Mouse (Mus musculus) gastrocnemius, postnatal 10 days (tissue): ENCODE measurements around the gene Majin. TPM values are rescaled to one million over a fixed set of nuclear protein-coding genes. Genes with fewer than 3 reads are reported as not detected.

Experiments
- DNase-seq: peaks from one replicate; pipeline ENCODE4 v3.0.0; 2021; ENCODE audit warnings: mixed read lengths
- total RNA-seq, 2 experiments: library from RNA; stranded (reverse); gene quantifications; 2 replicates each; pipeline ENCODE4 v1.2.3; 2021

The Majin gene
- total RNA-seq, 2 experiments from 2014 or later = not detected

- no peak for DNase-seq
Measured at GRCm38 (mm10) chr19:6227864-6228263, 43.7 kb downstream of the Majin start.

- DNase-seq = peak; percentile 42
Measured at GRCm38 (mm10) chr19:6230411-6230810, 46.2 kb downstream of the Majin start.

GRCm38 (mm10) chr19:6231036-6231435, 46.8 kb downstream of the Majin start:
- DNase-seq = no peak

GRCm38 (mm10) chr19:6233647-6234046, 49.5 kb downstream of the Majin start:
- no peak for DNase-seq

GRCm38 (mm10) chr19:6234337-6235083, 50.3 kb downstream of the Majin start:
- DNase-seq = no peak

GRCm38 (mm10) chr19:6235084-6236052, 51.2 kb downstream of the Majin start, which contains the start of gene Ppp2r5b:
TSS of gene Ppp2r5b (minus strand) at chr19:6235872.
- peak; percentile 93 for DNase-seq

- DNase-seq = peak; percentile 83
Measured at GRCm38 (mm10) chr19:6236053-6236441, 51.9 kb downstream of the Majin start.

GRCm38 (mm10) chr19:6236842-6237241, 52.7 kb downstream of the Majin start:
- no peak for DNase-seq

- DNase-seq = no peak
Measured at GRCm38 (mm10) chr19:6238740-6239139, 54.6 kb downstream of the Majin start.

GRCm38 (mm10) chr19:6240136-6240535, 55.9 kb downstream of the Majin start:
- DNase-seq = no peak

GRCm38 (mm10) chr19:6240725-6241124, 56.5 kb downstream of the Majin start:
- DNase-seq = no peak

GRCm38 (mm10) chr19:6241274-6242107, 57.3 kb downstream of the Majin start, which contains the start of gene Atg2a:
TSS of gene Atg2a (plus strand) at chr19:6241668.
- peak; percentile 98 for DNase-seq

- no peak for DNase-seq
Measured at GRCm38 (mm10) chr19:6242281-6242680, 58.1 kb downstream of the Majin start.

GRCm38 (mm10) chr19:6243226-6243625, 59.0 kb downstream of the Majin start:
- no peak for DNase-seq

- DNase-seq = no peak
Measured at GRCm38 (mm10) chr19:6245806-6246205, 61.6 kb downstream of the Majin start.

GRCm38 (mm10) chr19:6247526-6248300, 63.5 kb downstream of the Majin start:
- DNase-seq = no peak

GRCm38 (mm10) chr19:6253021-6253420, 68.8 kb downstream of the Majin start:
- DNase-seq = no peak

GRCm38 (mm10) chr19:6260428-6260827, 76.2 kb downstream of the Majin start:
- DNase-seq = peak; percentile 24

GRCm38 (mm10) chr19:6260946-6261345, 76.8 kb downstream of the Majin start:
- DNase-seq = no peak

GRCm38 (mm10) chr19:6261379-6261778, 77.2 kb downstream of the Majin start:
- no peak for DNase-seq

- DNase-seq = peak; percentile 77
Measured at GRCm38 (mm10) chr19:6262222-6262621, 78.0 kb downstream of the Majin start.
